Mouse (Mus musculus) lung, embryonic 16.5 days (tissue): ENCODE data around the gene Fdps. TPM values are rescaled to one million over a fixed set of nuclear protein-coding genes. Genes with fewer than 3 reads are reported as not detected.
"Not testable (repeated sequence)": the region's sequence is repeated elsewhere in the genome, so short reads cannot be mapped to it uniquely, and the experiment has no call there.

Experiments used
- ATAC-seq: fragments of 200-750 bp; cut with Nextera tagmentation; 2 replicates; pipeline ENCODE4 v1.8.0; 2017; ENCODE audit warnings: low read depth, mild to moderate bottlenecking, moderate library complexity
- H3K27ac ChIP-seq: fragments of 300-500 bp; sonication (generic); 2 replicates; pipeline ENCODE4 v1.5.1; 2014; ENCODE audit warnings: mild to moderate bottlenecking, control low read depth, low read length
- H3K27me3 ChIP-seq: fragments of 300-500 bp; sonication (generic); 2 replicates; pipeline ENCODE4 v1.6.1; 2014; ENCODE audit warnings: low read depth, low read length, mixed read lengths; ENCODE audit not compliant: control insufficient read depth, insufficient read depth
- H3K36me3 ChIP-seq: fragments of 300-500 bp; sonication (generic); 2 replicates; pipeline ENCODE4 v1.6.1; 2014; ENCODE audit warnings: low read length; ENCODE audit not compliant: control insufficient read depth, insufficient read depth
- H3K4me1 ChIP-seq: fragments of 300-500 bp; sonication (generic); replicated peaks from 2 replicates; pipeline ENCODE4 v1.6.1; 2014; ENCODE audit warnings: low read length, mixed read lengths; ENCODE audit not compliant: control insufficient read depth, insufficient read depth
- H3K4me2 ChIP-seq: fragments of 300-500 bp; sonication (generic); 2 replicates; pipeline ENCODE4 v1.6.1; 2014; ENCODE audit warnings: low read depth, low read length, control low read depth
- H3K4me3 ChIP-seq: fragments of 300-500 bp; sonication (generic); 2 replicates; pipeline ENCODE4 v1.5.1; 2014; ENCODE audit warnings: mild to moderate bottlenecking, low read length, control low read depth
- H3K9ac ChIP-seq: fragments of 300-500 bp; sonication (generic); 2 replicates; pipeline ENCODE4 v1.6.1; 2014; ENCODE audit warnings: low read length, control low read depth
- H3K9me3 ChIP-seq: fragments of 300-500 bp; sonication (generic); 2 replicates; pipeline ENCODE4 v1.6.1; 2016; ENCODE audit warnings: low read length; ENCODE audit not compliant: control insufficient read depth
- WGBS: fragments of 180-500 bp; shearing (Covaris S2); extraction: QIAGEN DNeasy Blood & Tissue Kit; methylation state at CpG from one replicate; pipeline ENCODE4 v1.1.7; 2014; 5-methylcytosine and 5-hydroxymethylcytosine counted together
- polyA plus RNA-seq: library from polyadenylated mRNA; unstranded; fragments of >200 nt; fragmentation: Nextera tagmentation; extraction: Ambion mirVana; gene quantifications from 2 replicates; pipeline ENCODE4 v1.2.1, GENCODE M21; 2015

Gene Fdps
- polyA plus RNA-seq, 1 experiment from 2014 or later = 132 TPM

DNA sequence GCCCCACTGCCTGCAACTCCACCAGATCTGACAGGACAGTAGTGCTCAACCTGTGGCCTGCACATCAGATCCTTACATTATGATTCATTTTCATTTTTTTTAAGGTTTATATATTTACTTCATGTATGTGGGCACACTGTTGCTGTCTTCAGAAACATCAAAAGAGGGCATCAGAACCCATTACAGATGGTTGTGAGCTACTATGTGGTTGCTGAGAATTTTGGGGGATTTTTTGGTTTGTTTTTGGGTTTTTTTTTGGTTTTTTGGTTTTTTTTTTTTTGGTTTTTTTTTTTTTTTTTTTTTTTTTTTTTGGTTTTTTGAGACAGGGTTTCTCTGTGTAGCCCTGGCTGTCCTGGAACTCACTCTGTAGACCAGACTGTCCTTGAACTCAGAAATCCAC is 19.5 kb downstream of the Fdps start:
- not testable (repeated sequence) for H3K4me1 ChIP-seq, H3K27ac ChIP-seq, H3K4me3 ChIP-seq, H3K27me3 ChIP-seq, H3K9me3 ChIP-seq, ATAC-seq, H3K9ac ChIP-seq, H3K4me2 ChIP-seq
- peaks cover 14% of the 10 kb centered on the region for H3K36me3 ChIP-seq

DNA sequence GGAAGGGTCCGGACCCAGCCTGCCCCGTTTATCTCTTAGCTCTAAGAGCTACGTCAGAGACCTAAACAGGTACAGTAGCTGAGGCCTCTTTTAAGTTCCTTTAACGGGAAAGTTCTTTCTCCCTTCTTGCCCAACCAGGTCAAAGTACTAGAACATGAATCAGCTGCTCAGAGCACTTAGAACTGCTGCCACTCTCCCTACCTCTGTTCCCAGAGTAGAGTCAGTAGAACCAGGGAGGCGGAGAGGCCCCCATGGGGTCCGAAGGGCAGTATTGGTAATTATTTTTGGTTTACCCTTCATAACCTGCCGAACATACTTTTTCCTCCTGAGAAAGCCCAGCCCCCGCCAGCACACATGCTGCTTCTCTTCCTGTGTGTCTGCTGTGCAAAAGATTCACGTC is 24.4 kb downstream of the Fdps start:
- no peak overlapping the region for H3K4me3 ChIP-seq
- H3K4me2 ChIP-seq = no peak overlapping the region
- H3K9me3 ChIP-seq = no peaks in the 10 kb centered on the region
- H3K36me3 ChIP-seq = peaks cover 35% of the 10 kb centered on the region
- H3K9ac ChIP-seq = no peak overlapping the region
- no peaks in the 10 kb centered on the region for H3K27me3 ChIP-seq
- no peak for ATAC-seq
- H3K27ac ChIP-seq = no peak overlapping the region
- 88% methylated on average over 9 of the region's 9 CpGs for WGBS
- H3K4me1 ChIP-seq = no peaks in the 10 kb centered on the region

DNA sequence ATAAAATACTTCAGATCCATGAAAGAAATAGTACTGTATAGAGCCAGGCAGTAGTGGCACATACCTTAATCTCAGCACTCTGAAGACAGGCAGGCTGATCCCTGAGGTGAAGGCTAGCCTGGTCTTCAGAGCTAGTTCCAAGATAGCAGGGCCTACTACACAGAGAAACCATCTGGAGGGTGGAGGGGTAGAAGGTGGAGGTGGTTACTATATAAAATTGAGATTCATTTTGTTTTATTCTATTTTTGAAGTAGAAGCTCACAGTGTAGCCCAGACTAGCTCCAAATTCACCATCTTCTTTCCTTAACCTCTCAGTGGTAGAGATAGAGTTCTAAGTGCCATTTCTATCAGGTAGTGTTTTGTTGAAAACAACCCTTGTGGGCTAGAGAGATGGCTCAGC is 34.5 kb downstream of the Fdps start:
- H3K4me1 ChIP-seq = no peaks in the 10 kb centered on the region
- no peaks in the 10 kb centered on the region for H3K9me3 ChIP-seq
- no peak for ATAC-seq
- no peak overlapping the region for H3K27ac ChIP-seq
- H3K4me2 ChIP-seq = no peak overlapping the region
- no peak overlapping the region for H3K4me3 ChIP-seq
- no peaks in the 10 kb centered on the region for H3K27me3 ChIP-seq
- H3K36me3 ChIP-seq = peaks cover 55% of the 10 kb centered on the region
- no peak overlapping the region for H3K9ac ChIP-seq

DNA sequence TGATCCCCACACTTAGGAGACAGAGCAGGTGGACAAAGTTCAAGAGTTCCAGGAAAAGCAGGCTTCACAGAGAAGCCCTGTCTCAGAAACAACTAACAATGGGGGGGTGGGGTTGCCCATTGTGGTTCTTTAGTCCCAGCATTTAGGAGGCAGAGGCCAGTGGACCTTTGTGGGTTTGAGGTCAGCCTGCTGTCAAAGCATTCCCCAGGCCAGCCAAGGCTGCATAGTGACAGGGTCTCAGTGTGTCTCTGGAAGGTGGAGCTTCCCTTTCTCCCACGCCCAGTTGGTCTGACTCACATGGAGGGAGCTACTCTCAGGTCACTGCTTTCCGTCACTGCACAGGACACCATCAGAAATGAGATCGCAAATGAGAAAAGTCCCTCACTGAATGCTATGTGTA is 40.1 kb downstream of the Fdps start:
- Histone ChIP-seq H3K27ac (no peak overlapping the region), H3K4me2 (no peak overlapping the region), H3K36me3 (peaks cover 40% of the 10 kb centered on the region), H3K4me3 (no peak overlapping the region), H3K4me1 (no peaks in the 10 kb centered on the region), H3K9ac (no peak overlapping the region), H3K9me3 (no peaks in the 10 kb centered on the region), H3K27me3 (no peaks in the 10 kb centered on the region)
- WGBS = 85% methylated on average over 3 of the region's 3 CpGs
- ATAC-seq = no peak

DNA sequence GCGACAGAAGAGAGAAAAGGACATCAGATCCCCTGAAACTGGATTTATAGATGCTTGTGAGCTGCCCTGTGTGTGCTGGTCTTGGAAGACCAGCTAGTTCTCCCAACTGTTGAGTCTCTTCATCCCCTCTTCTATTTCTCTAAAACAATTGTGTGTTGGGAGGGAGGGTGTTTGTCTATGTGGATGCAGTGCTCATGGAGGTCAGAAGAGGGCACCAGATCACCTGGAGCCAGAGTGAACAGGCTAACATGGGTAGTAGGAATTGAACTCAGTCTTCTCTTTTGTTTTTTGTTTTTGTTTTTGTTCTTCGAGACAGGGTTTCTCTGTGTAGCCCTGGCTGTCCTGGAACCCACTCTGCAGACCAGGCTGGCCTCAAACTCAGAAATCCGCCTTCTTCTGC is 43.0 kb downstream of the Fdps start:
- no peaks in the 10 kb centered on the region for H3K27me3 ChIP-seq
- no peak overlapping the region for H3K4me3 ChIP-seq
- H3K36me3 ChIP-seq = peaks cover 44% of the 10 kb centered on the region
- H3K4me2 ChIP-seq = no peak overlapping the region
- no peak overlapping the region for H3K9ac ChIP-seq
- 86% methylated on average over 3 of the region's 3 CpGs for WGBS
- ATAC-seq = no peak
- H3K9me3 ChIP-seq = no peaks in the 10 kb centered on the region
- H3K4me1 ChIP-seq = no peaks in the 10 kb centered on the region
- H3K27ac ChIP-seq = no peak overlapping the region

DNA sequence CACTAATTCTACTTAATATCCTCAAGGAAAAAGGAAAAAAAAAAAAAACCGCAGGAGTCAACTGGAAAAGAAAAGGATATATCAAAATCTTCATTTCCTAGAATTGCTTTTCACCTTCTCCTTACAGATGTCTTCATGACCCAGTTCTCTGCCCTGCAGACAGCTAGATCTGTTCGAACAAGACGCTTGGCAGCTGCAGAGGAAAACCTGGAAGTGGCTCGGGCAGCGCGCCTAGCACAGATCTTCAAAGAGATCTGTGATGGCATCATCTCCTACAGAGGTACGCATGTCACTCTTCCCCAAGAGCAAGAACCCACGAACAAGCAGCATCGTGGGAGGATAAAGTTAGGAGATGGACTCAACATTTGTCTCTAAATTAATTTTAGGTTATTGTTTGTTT is 43.4 kb downstream of the Fdps start:
- WGBS = 96% methylated on average over 9 of the region's 9 CpGs
- H3K4me3 ChIP-seq = no peak overlapping the region
- H3K27ac ChIP-seq = no peak overlapping the region
- no peak overlapping the region for H3K4me2 ChIP-seq
- H3K27me3 ChIP-seq = no peaks in the 10 kb centered on the region
- ATAC-seq = no peak
- H3K4me1 ChIP-seq = no peaks in the 10 kb centered on the region
- no peaks in the 10 kb centered on the region for H3K9me3 ChIP-seq
- H3K9ac ChIP-seq = no peak overlapping the region
- H3K36me3 ChIP-seq = peaks cover 44% of the 10 kb centered on the region

Other genes starting within 250 kb of the Fdps start
- gene Msto1, start 188.0 kb downstream of the Fdps start, polyA plus RNA-seq = 37.9 and 41.6 TPM in 2 replicates
- 19.4 and 20.6 TPM in 2 replicates for gene Ash1l, start 151.3 kb downstream of the Fdps start, polyA plus RNA-seq
- gene Dap3, start 150.8 kb downstream of the Fdps start, polyA plus RNA-seq = 126 and 130 TPM in 2 replicates
- 19.7 and 19.8 TPM in 2 replicates for gene Rusc1, start 8.6 kb downstream of the Fdps start, polyA plus RNA-seq
- not detected in 2 replicates for gene Gm43738, start 860 bp downstream of the Fdps start, polyA plus RNA-seq
- gene Pklr, start 34.2 kb upstream of the Fdps start, polyA plus RNA-seq = 0.18 and 1.3 TPM in 2 replicates
- 1.1 and 1.6 TPM in 2 replicates for gene Hcn3, start 58.2 kb upstream of the Fdps start, polyA plus RNA-seq
- 22.7 and 25.1 TPM in 2 replicates for gene Clk2, start 62.8 kb upstream of the Fdps start, polyA plus RNA-seq
- 109 and 115 TPM in 2 replicates for gene Scamp3, start 75.5 kb upstream of the Fdps start, polyA plus RNA-seq
- 19.4 and 22.2 TPM in 2 replicates for gene Fam189b, start 81.2 kb upstream of the Fdps start, polyA plus RNA-seq
- gene Gba, start 101.0 kb upstream of the Fdps start, polyA plus RNA-seq = 46.4 and 47.1 TPM in 2 replicates
- gene Thbs3, start 113.2 kb upstream of the Fdps start, polyA plus RNA-seq = 57.7 and 65.4 TPM in 2 replicates
- 174 and 188 TPM in 2 replicates for gene Mtx1, start 125.1 kb upstream of the Fdps start, polyA plus RNA-seq
- gene Muc1, start 127.1 kb upstream of the Fdps start, polyA plus RNA-seq = 151 and 162 TPM in 2 replicates
- gene Krtcap2, start 144.0 kb upstream of the Fdps start, polyA plus RNA-seq = 304 and 314 TPM in 2 replicates
- gene Trim46, start 144.3 kb upstream of the Fdps start, polyA plus RNA-seq = 7.2 and 7.7 TPM in 2 replicates
- gene Dpm3, start 157.4 kb upstream of the Fdps start, polyA plus RNA-seq = 135 and 138 TPM in 2 replicates
- gene Slc50a1, start 168.6 kb upstream of the Fdps start, polyA plus RNA-seq = 65.7 and 66.7 TPM in 2 replicates
- 97.2 and 104 TPM in 2 replicates for gene Efna1, start 179.2 kb upstream of the Fdps start, polyA plus RNA-seq
- gene Efna3, start 221.0 kb upstream of the Fdps start, polyA plus RNA-seq = 7.1 and 7.5 TPM in 2 replicates
- 19.8 and 24.7 TPM in 2 replicates for gene Efna4, start 236.1 kb upstream of the Fdps start, polyA plus RNA-seq
- gene Adam15, start 248.0 kb upstream of the Fdps start, polyA plus RNA-seq = 75.1 and 76.0 TPM in 2 replicates